ENCODE assay signal across 9 mouse cellular contexts in genomic region chr2:104001076-104001475, GRCm38 (mm10). TPM values are rescaled to one million over a fixed set of nuclear protein-coding genes. Genes with fewer than 3 reads are reported as not detected.
DNase-seq lines count a peak whose midpoint lies in the region; ATAC-seq and TF ChIP-seq lines count a peak whose summit lies in the region.
"Had no signal": no experiment of that assay in that cellular context is flagged by ENCODE, and none has a peak within 500 bp of the region (broad histone marks: within the 10 kb centered on the region; RNA-seq: fewer than 3 reads in every experiment).

No protein-coding gene starts in this region.

- no peak for TF ChIP-seq POLR2A in liver, adult 2 months (IDR thresholded peaks at IDR 0.05; ENCODE audit: extremely low read depth, insufficient read depth, low read length)

- H3K4me2 ChIP-seq in liver, embryonic 11.5 days, result no peak overlapping the region

- WGBS in liver, adult 2 months, result 41% methylated on average over 2 of the region's 2 CpGs
- WGBS in liver, embryonic 11.5 days, result 19% methylated on average over 2 of the region's 2 CpGs

- TF ChIP-seq CTCF in liver, adult 2 months (IDR thresholded peaks at IDR 0.05; ENCODE audit: low read depth, low read length), result peak; percentile 34

- H3K9ac ChIP-seq in liver, adult 2 months (ENCODE audit: low read depth, low read length), result no peak overlapping the region
- H3K9ac ChIP-seq in liver, embryonic 11.5 days (ENCODE audit: low read depth, low read length), result no peak overlapping the region

- no peaks in the 10 kb centered on the region for H3K79me2 ChIP-seq in liver, adult 2 months (ENCODE audit: control insufficient read depth, insufficient read depth, low read length)

- no peak overlapping the region for H3K4me3 ChIP-seq in liver, adult 2 months (ENCODE audit: insufficient read depth, low read depth, low read length)
- H3K4me3 ChIP-seq in liver, embryonic 11.5 days (ENCODE audit: low read depth, low read length), result no peak overlapping the region

- ATAC-seq in liver, embryonic 11.5 days (replicated peaks; ENCODE audit: low FRiP score), result no peak; the same call in 1 of the 2 replicates
- peak; percentile 73 for ATAC-seq in monocyte, adult 5-6 weeks (replicated peaks; ENCODE audit: insufficient number of reproducible peaks, low FRiP score, low TSS enrichment, poor library complexity, severe bottlenecking)

- peak; percentile 36 for DNase-seq in adrenal gland, postnatal 14 days
- DNase-seq in adrenal gland, adult 2 months, result no peak
- DNase-seq in liver, adult 2 months (ENCODE audit: extremely low read depth, low read depth, low spot score), result peak; percentile 53
- DNase-seq in liver, embryonic 11.5 days (ENCODE audit: low spot score), result no peak
- DNase-seq in c-Kit-positive CD71-negative TER-119-negative erythroid progenitor cells, embryonic 14.5 days (ENCODE audit: low read depth), result peak; percentile 55
- no peak for DNase-seq in urinary bladder, postnatal 10 days (ENCODE audit: low spot score)
- DNase-seq in cerebellum, postnatal 14 days, result no peak

- no peaks in the 10 kb centered on the region for H3K36me3 ChIP-seq in liver, adult 2 months (ENCODE audit: control insufficient read depth, insufficient read depth, low read length)
- H3K36me3 ChIP-seq in liver, embryonic 11.5 days (ENCODE audit: control insufficient read depth, insufficient read depth, low read length), result no peaks in the 10 kb centered on the region

- no peaks in the 10 kb centered on the region; the same call in 1 of the 2 replicates for H3K4me1 ChIP-seq in liver, adult 2 months (ENCODE audit: control insufficient read depth, insufficient read depth, low read length)
- H3K4me1 ChIP-seq in liver, embryonic 11.5 days (replicated peaks; ENCODE audit: control insufficient read depth, insufficient read depth, low read length), result no peaks in the 10 kb centered on the region

- no peak overlapping the region for H3K27ac ChIP-seq in liver, adult 2 months (replicated peaks; ENCODE audit: insufficient read depth, low read depth, low read length)
- no peak overlapping the region for H3K27ac ChIP-seq in liver, embryonic 11.5 days (ENCODE audit: low read depth, low read length)

- no peaks in the 10 kb centered on the region for H3K27me3 ChIP-seq in liver, adult 2 months (ENCODE audit: control insufficient read depth, insufficient read depth, low read length)
- 0 out of 2 replicates have a peak, but pooled peaks cover 3% of the 10 kb centered on the region for H3K27me3 ChIP-seq in liver, embryonic 11.5 days (replicated peaks; ENCODE audit: control insufficient read depth, insufficient read depth, low read length)

- H3K9me3 ChIP-seq in liver, embryonic 11.5 days (ENCODE audit: control insufficient read depth, low read length), result no peaks in the 10 kb centered on the region

RNA-seq across cellular contexts. Expression of gene Fbxo3, which starts 26.4 kb away (rescaled TPM):
- 76.7 and 79.6 TPM in 2 replicates for total RNA-seq in adrenal gland, postnatal 14 days (2021)
- total RNA-seq in adrenal gland, adult 2 months (2021), result 10 to 100 TPM; 66.3 to 77.9 TPM
- polyA plus RNA-seq in adrenal gland, adult 2 months (2012; rRNA removed), result 9.3 and 12.8 TPM in 2 replicates
- total RNA-seq in liver, adult 2 months (2014; rRNA removed), result 93.9 and 95.9 TPM in 2 replicates
- polyA plus RNA-seq in liver, adult 2 months (2012; rRNA removed), result 32.5 and 32.7 TPM in 2 replicates
- polyA plus RNA-seq in liver, embryonic 11.5 days (2014; fragmentation: Nextera tagmentation; extraction: Ambion mirVana), result 75.0 and 85.9 TPM in 2 replicates
- total RNA-seq in monocyte, adult 5-6 weeks (2017), result 38.1 to 50.3 TPM (median 42.5 TPM) in 3 replicates

RNA-seq across cellular contexts. Expression of gene 4931422A03Rik, which starts 27.1 kb away (rescaled TPM):
- total RNA-seq in adrenal gland, postnatal 14 days (2021), result not detected in 2 replicates
- not detected for total RNA-seq in adrenal gland, adult 2 months (2021)
- polyA plus RNA-seq in adrenal gland, adult 2 months (2012; rRNA removed), result not detected in 2 replicates
- total RNA-seq in liver, adult 2 months (2014; rRNA removed), result not detected in 2 replicates
- not detected in 2 replicates for polyA plus RNA-seq in liver, adult 2 months (2012; rRNA removed)
- 3.2 and 3.5 TPM in 2 replicates for polyA plus RNA-seq in liver, embryonic 11.5 days (2014; fragmentation: Nextera tagmentation; extraction: Ambion mirVana)
- not detected in 3 replicates for total RNA-seq in monocyte, adult 5-6 weeks (2017)
- polyA plus RNA-seq: small intestine, adult 2 months had no signal

RNA-seq across cellular contexts. Expression of gene Lmo2, which starts 43.3 kb away (rescaled TPM):
- total RNA-seq in adrenal gland, postnatal 14 days (2021), result 28.5 and 30.2 TPM in 2 replicates
- 10 to 100 TPM; 19.1 to 31.8 TPM for total RNA-seq in adrenal gland, adult 2 months (2021)
- polyA plus RNA-seq in adrenal gland, adult 2 months (2012; rRNA removed), result 24.0 and 26.7 TPM in 2 replicates
- total RNA-seq in liver, adult 2 months (2014; rRNA removed), result 4.5 and 5.1 TPM in 2 replicates
- polyA plus RNA-seq in liver, adult 2 months (2012; rRNA removed), result 2.4 and 3.8 TPM in 2 replicates
- 185 and 191 TPM in 2 replicates for polyA plus RNA-seq in liver, embryonic 11.5 days (2014; fragmentation: Nextera tagmentation; extraction: Ambion mirVana)
- 50.1 to 71.8 TPM (median 67.7 TPM) in 3 replicates for total RNA-seq in monocyte, adult 5-6 weeks (2017)

Comparison
In these comparisons a context has a peak if more than half of its experiments do, and no peak if none do; other contexts are left out.
1. DNase-seq: peak in adrenal gland, postnatal 14 days (single experiment), liver, adult 2 months (single experiment) and c-Kit-positive CD71-negative TER-119-negative erythroid progenitor cells, embryonic 14.5 days (single experiment); none in adrenal gland, adult 2 months (single experiment), liver, embryonic 11.5 days (single experiment), urinary bladder, postnatal 10 days (single experiment) and cerebellum, postnatal 14 days (0 of 2).